Mouse (Mus musculus) ES-E14 (cell line): Measurements from ENCODE around the gene Stard9. TPM values are rescaled to one million over a fixed set of nuclear protein-coding genes. Genes with fewer than 3 reads are reported as not detected.

Experiments
- DNase-seq: peaks from one replicate; pipeline ENCODE4 v3.0.0-alpha.2; 2013; ENCODE audit warnings: low read depth, low spot score
- H3K27ac ChIP-seq: 2 replicates; pipeline ENCODE4 v1.5.1; 2012; ENCODE audit warnings: low read depth, mild to moderate bottlenecking, low read length, moderate library complexity, mixed read lengths; ENCODE audit not compliant: poor library complexity, insufficient read depth, severe bottlenecking
- H3K36me3 ChIP-seq: 2 replicates; pipeline ENCODE4 v1.6.1; 2012; ENCODE audit warnings: mild to moderate bottlenecking, low read length, moderate library complexity, mixed read lengths; ENCODE audit not compliant: control insufficient read depth, poor library complexity, insufficient read depth, severe bottlenecking
- H3K4me1 ChIP-seq, 2 experiments: fragments of 150-350 bp in 1 of 2; sonication (generic) in 1 of 2; 2 replicates each; pipeline ENCODE4 v1.6.1; 2012; ENCODE audit warnings: low read length in 2 of 2, mild to moderate bottlenecking in 1 of 2, mixed read lengths in 1 of 2; ENCODE audit not compliant: control insufficient read depth in 2 of 2, insufficient read depth in 2 of 2, poor library complexity in 1 of 2
- H3K4me3 ChIP-seq, 2 experiments: fragments of 150-350 bp in 1 of 2; sonication (generic) in 1 of 2; 2 replicates each; pipeline ENCODE4 v1.5.1; 2012; ENCODE audit warnings: low read length in 2 of 2, low read depth in 1 of 2, mild to moderate bottlenecking in 1 of 2, mixed read lengths in 1 of 2; ENCODE audit not compliant: insufficient read depth in 1 of 2, poor library complexity in 1 of 2, severe bottlenecking in 1 of 2
- H3K9ac ChIP-seq: 2 replicates; pipeline ENCODE4 v1.6.1; 2012; ENCODE audit warnings: low read depth, mild to moderate bottlenecking, low read length, mixed read lengths; ENCODE audit not compliant: poor library complexity, insufficient read depth, severe bottlenecking
- H3K9me3 ChIP-seq: fragments of 150-350 bp; sonication (generic); 2 replicates; pipeline ENCODE4 v1.6.1; 2012; ENCODE audit warnings: low read depth, mild to moderate bottlenecking, low read length; ENCODE audit not compliant: control insufficient read depth, insufficient read depth
- CHD2 ChIP-seq: IDR thresholded peaks from 2 replicates; pipeline ENCODE4 v1.6.1; 2014; ENCODE audit warnings: mild to moderate bottlenecking, low read depth, low read length, inconsistent platforms
- HCFC1 ChIP-seq: IDR thresholded peaks from 2 replicates; pipeline ENCODE4 v1.6.1; 2012; ENCODE audit warnings: low read length, inconsistent platforms, borderline replicate concordance; ENCODE audit not compliant: insufficient read depth
- MAFK ChIP-seq: IDR thresholded peaks from 2 replicates; pipeline ENCODE4 v1.6.1; 2014; ENCODE audit warnings: mild to moderate bottlenecking, low read depth, low read length, inconsistent platforms; ENCODE audit not compliant: insufficient read depth
- ZC3H11A ChIP-seq: IDR thresholded peaks from 2 replicates; pipeline ENCODE4 v1.6.1; 2012; ENCODE audit warnings: low read depth, mild to moderate bottlenecking, inconsistent platforms, low read length, borderline replicate concordance
- ZNF384 ChIP-seq: IDR thresholded peaks from 2 replicates; pipeline ENCODE4 v1.6.1; 2012; ENCODE audit warnings: low read depth, low read length, inconsistent platforms
- in situ Hi-C, 2 experiments: fragments of 600-800 bp; cut with MboI; formaldehyde crosslinking; loops; one replicate each; pipeline ENCODE4 v1.15.1; 2025; ENCODE audit warnings: low sequenced_read_pairs in 2 of 2, inconsistent platforms in 1 of 2; ENCODE audit not compliant: unreplicated experiment in 2 of 2
- total RNA-seq: library from RNA; depleted of rRNA; stranded (reverse); fragments of 300-350 nt; gene quantifications from 2 replicates; pipeline ENCODE4 v1.2.3, GENCODE M21; 2012; rRNA removed

The Stard9 gene
- 3.5 and 6.3 TPM in 2 replicates for total RNA-seq

GRCm38 (mm10) chr2:120628886-120629735, at the start of gene Stard9:
Gene Stard9, plus strand, starts transcription at chr2:120629121.
- H3K9ac ChIP-seq = peak within 1 kb of the TSS; percentile 69
- TF ChIP-seq ZNF384 = no peak
- no peak for TF ChIP-seq ZC3H11A
- TF ChIP-seq MAFK = no peak
- no peak for TF ChIP-seq CHD2
- no peak for TF ChIP-seq HCFC1
- H3K4me1 ChIP-seq = no peaks in the 10 kb centered on the region; a peak in 1 of 4 replicates
- DNase-seq = peak; percentile 98
- H3K4me3 ChIP-seq = peak within 1 kb of the TSS; percentile 81 to 99
- no peaks in the 10 kb centered on the region for H3K36me3 ChIP-seq
- H3K9me3 ChIP-seq = no peaks in the 10 kb centered on the region
- in situ Hi-C loops = no loop called here
- H3K27ac ChIP-seq = no peak within 1 kb of the TSS

GRCm38 (mm10) chr2:120589759-120590158, 39.2 kb upstream of the Stard9 start:
- DNase-seq = no peak
- no peaks in the 10 kb centered on the region for H3K9me3 ChIP-seq
- no peak overlapping the region for H3K4me3 ChIP-seq
- no peak overlapping the region for H3K9ac ChIP-seq
- in situ Hi-C loops = no loop called here
- H3K4me1 ChIP-seq = no peaks in the 10 kb centered on the region
- no peaks in the 10 kb centered on the region; the same call in 1 of the 2 replicates for H3K36me3 ChIP-seq
- TF ChIP-seq ZNF384 = no peak
- no peak for TF ChIP-seq CHD2
- TF ChIP-seq MAFK = no peak
- TF ChIP-seq HCFC1 = no peak
- no peak overlapping the region for H3K27ac ChIP-seq

- Histone ChIP-seq H3K4me3 (no peak overlapping the region), H3K9ac (no peak overlapping the region), H3K4me1 (no peaks in the 10 kb centered on the region), H3K27ac (no peak overlapping the region), H3K9me3 (no peaks in the 10 kb centered on the region), H3K36me3 (no peaks in the 10 kb centered on the region; the same call in 1 of the 2 replicates)
- TF ChIP-seq ZC3H11A (no peak), MAFK (peak; percentile 28; the same call in 1 of the 2 replicates)
- in situ Hi-C loops = no loop called here
- DNase-seq = no peak
These were observed 36.7 kb upstream of the Stard9 start for GRCm38 (mm10) chr2:120592227-120592626.

GRCm38 (mm10) chr2:120597734-120598133, 31.2 kb upstream of the Stard9 start:
- in situ Hi-C loops = no loop called here

More at GRCm38 (mm10) chr2:120597734-120598133, 31.2 kb upstream of the Stard9 start:
- Histone ChIP-seq H3K4me3 (no peak overlapping the region), H3K9me3 (no peaks in the 10 kb centered on the region), H3K4me1 (no peaks in the 10 kb centered on the region), H3K27ac (no peak overlapping the region), H3K36me3 (peaks cover 2% of the 10 kb centered on the region; the same call in 1 of the 2 replicates), H3K9ac (no peak overlapping the region)
- TF ChIP-seq ZC3H11A = no peak
- no peak for TF ChIP-seq CHD2
- no peak for TF ChIP-seq ZNF384
- TF ChIP-seq MAFK = no peak
- TF ChIP-seq HCFC1 = no peak
- no peak for DNase-seq
